Mouse (Mus musculus) liver, postnatal 0 days (tissue): ENCODE measurements around the gene Fhdc1. TPM values are rescaled to one million over a fixed set of nuclear protein-coding genes. Genes with fewer than 3 reads are reported as not detected.

Source experiments
- ATAC-seq: fragments of 200-750 bp; cut with Nextera tagmentation; 2 replicates; pipeline ENCODE4 v1.8.0; 2017; ENCODE audit warnings: mild to moderate bottlenecking, moderate library complexity
- DNase-seq: peaks from one replicate; pipeline ENCODE4 v3.0.0-alpha.2; 2016
- H3K27ac ChIP-seq: fragments of 300-500 bp; sonication (generic); 2 replicates; pipeline ENCODE4 v1.5.1; 2014; ENCODE audit warnings: antibody characterized with exemption, moderate library complexity, mild to moderate bottlenecking, low read depth
- H3K27me3 ChIP-seq: fragments of 300-500 bp; sonication (generic); 2 replicates; pipeline ENCODE4 v1.6.1; 2014; ENCODE audit warnings: low read length, control low read depth, mixed read lengths; ENCODE audit not compliant: insufficient read depth
- H3K36me3 ChIP-seq: fragments of 300-500 bp; sonication (generic); replicated peaks from 2 replicates; pipeline ENCODE4 v1.6.1; 2014; ENCODE audit warnings: mild to moderate bottlenecking, control low read depth, low read length, moderate library complexity, mixed read lengths; ENCODE audit not compliant: insufficient read depth
- H3K4me1 ChIP-seq: fragments of 300-500 bp; sonication (generic); 2 replicates; pipeline ENCODE4 v1.6.1; 2014; ENCODE audit warnings: antibody characterized with exemption, mild to moderate bottlenecking, control low read depth; ENCODE audit not compliant: insufficient read depth
- H3K4me2 ChIP-seq: fragments of 300-500 bp; sonication (generic); 2 replicates; pipeline ENCODE4 v1.6.1; 2014; ENCODE audit warnings: low read depth, mild to moderate bottlenecking, low read length, moderate library complexity, mixed read lengths
- H3K4me3 ChIP-seq: fragments of 300-500 bp; sonication (generic); 2 replicates; pipeline ENCODE4 v1.5.1; 2014; ENCODE audit warnings: low read depth, low read length
- H3K9ac ChIP-seq: fragments of 300-500 bp; sonication (generic); replicated peaks from 2 replicates; pipeline ENCODE4 v1.6.1; 2014; ENCODE audit warnings: mild to moderate bottlenecking, moderate library complexity
- H3K9me3 ChIP-seq: fragments of 300-500 bp; sonication (generic); 2 replicates; pipeline ENCODE4 v1.6.1; 2016; ENCODE audit warnings: mild to moderate bottlenecking, control low read depth, low read length, mixed read lengths
- CTCF ChIP-seq: sonication (generic); IDR thresholded peaks from 2 replicates; pipeline ENCODE4 v1.5.1; 2016; ENCODE audit warnings: antibody characterized with exemption, low read depth
- EP300 ChIP-seq: IDR thresholded peaks from 2 replicates; pipeline ENCODE4 v1.6.1; 2016; ENCODE audit warnings: antibody characterized with exemption, low read depth, mild to moderate bottlenecking
- WGBS: fragments of 180-500 bp; shearing (Covaris S2); extraction: QIAGEN DNeasy Blood & Tissue Kit; methylation state at CpG from one replicate; pipeline ENCODE4 v1.1.7; 2014; ENCODE audit not compliant: insufficient replicate concordance; 5-methylcytosine and 5-hydroxymethylcytosine counted together
- polyA plus RNA-seq: library from polyadenylated mRNA; unstranded; fragments of >200 nt; fragmentation: Nextera tagmentation; extraction: Ambion mirVana; gene quantifications from 2 replicates; pipeline ENCODE4 v1.2.1, GENCODE M21; 2015

The Fhdc1 gene
- polyA plus RNA-seq, 1 experiment from 2014 or later, result 19.1 TPM

DNA sequence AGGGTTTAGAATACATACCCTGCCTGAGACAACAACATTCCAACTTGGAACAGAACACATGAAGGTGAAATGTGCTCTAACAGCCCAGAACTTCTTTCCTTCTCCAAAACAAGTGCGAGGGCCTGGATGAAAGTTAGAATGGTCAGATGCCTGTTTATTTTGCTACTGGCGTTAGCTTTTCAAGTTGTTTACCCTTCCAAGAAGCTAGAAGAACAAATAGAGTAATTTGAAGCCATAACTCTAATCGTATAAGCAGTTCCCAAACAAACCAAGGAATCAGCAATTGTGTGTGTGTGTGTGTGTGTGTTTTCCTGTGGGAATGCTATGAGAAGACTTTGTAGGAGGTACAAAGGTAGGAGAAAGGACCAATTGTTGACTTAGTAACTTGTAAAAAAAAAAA, 4.7 kb upstream of the Fhdc1 start:
- Histone ChIP-seq H3K27ac (no peak overlapping the region), H3K9ac (no peak overlapping the region), H3K9me3 (no peaks in the 10 kb centered on the region), H3K4me1 (peaks cover 9% of the 10 kb centered on the region), H3K4me2 (no peak overlapping the region), H3K4me3 (no peak overlapping the region), H3K36me3 (no peaks in the 10 kb centered on the region), H3K27me3 (peaks cover 10% of the 10 kb centered on the region)
- TF ChIP-seq CTCF, result no peak
- no peak for TF ChIP-seq EP300
- ATAC-seq (no peak), DNase-seq (no peak)
- 69% methylated on average over 3 of the region's 3 CpGs for WGBS

- Histone ChIP-seq H3K4me2 (no peak overlapping the region), H3K36me3 (no peaks in the 10 kb centered on the region), H3K9ac (no peak overlapping the region), H3K27me3 (peaks cover 15% of the 10 kb centered on the region), H3K9me3 (no peaks in the 10 kb centered on the region), H3K4me1 (peaks cover 15% of the 10 kb centered on the region), H3K4me3 (no peak overlapping the region), H3K27ac (no peak overlapping the region)
- no peak for TF ChIP-seq CTCF
- TF ChIP-seq EP300, result no peak
- ATAC-seq, result no peak
- DNase-seq, result no peak
- WGBS, result 68% methylated on average over 4 of the region's 4 CpGs
Measured at GRCm38 (mm10) chr3:84484333-84484732, 4.1 kb upstream of the Fhdc1 start.

DNA sequence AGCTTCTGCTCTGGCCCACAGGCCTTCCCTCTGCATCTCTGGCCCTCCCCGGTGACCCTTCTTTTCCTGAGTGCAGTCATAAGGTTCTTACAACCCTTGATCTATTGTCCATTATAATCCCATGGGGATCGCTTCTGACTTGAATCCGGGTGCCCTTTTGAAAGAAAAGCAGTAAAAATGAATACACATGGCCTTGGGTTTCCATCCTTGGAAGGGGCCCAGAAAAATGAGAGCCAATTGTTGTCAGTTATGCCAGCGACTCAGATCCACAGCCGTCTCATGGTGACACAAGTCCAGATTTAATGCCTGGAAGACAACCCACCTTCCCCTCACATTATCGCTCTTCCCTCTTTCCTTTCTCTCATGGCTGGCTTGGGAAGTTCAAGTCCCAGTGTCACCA, 1.9 kb upstream of the Fhdc1 start:
- H3K36me3 ChIP-seq, result no peaks in the 10 kb centered on the region
- H3K9me3 ChIP-seq, result no peaks in the 10 kb centered on the region
- TF ChIP-seq EP300, result no peak
- TF ChIP-seq CTCF, result no peak
- H3K4me2 ChIP-seq, result no peak overlapping the region
- H3K4me3 ChIP-seq, result no peak overlapping the region
- peaks cover 24% of the 10 kb centered on the region for H3K27me3 ChIP-seq
- no peak overlapping the region for H3K27ac ChIP-seq
- ATAC-seq (no peak), DNase-seq (no peak)
- H3K9ac ChIP-seq, result no peak overlapping the region
- 82% methylated on average over 6 of the region's 6 CpGs for WGBS
- H3K4me1 ChIP-seq, result peaks cover 17% of the 10 kb centered on the region

GRCm38 (mm10) chr3:84481104-84481503, 875 bp upstream of the Fhdc1 start:
- 4% methylated on average over 11 of the region's 11 CpGs for WGBS
- H3K27me3 ChIP-seq, result peaks cover 24% of the 10 kb centered on the region
- H3K4me1 ChIP-seq, result peaks cover 17% of the 10 kb centered on the region
- H3K36me3 ChIP-seq, result no peaks in the 10 kb centered on the region
- peak overlapping the region; percentile 74 for H3K4me3 ChIP-seq
- H3K9ac ChIP-seq, result peak overlapping the region; percentile 83
- H3K9me3 ChIP-seq, result no peaks in the 10 kb centered on the region
- peak overlapping the region; percentile 83 for H3K4me2 ChIP-seq
- peak overlapping the region; percentile 79 for H3K27ac ChIP-seq
- ATAC-seq (no peak), DNase-seq (peak; percentile 68)
- TF ChIP-seq CTCF, result peak; percentile 75
- TF ChIP-seq EP300, result no peak; the same call in 1 of the 2 replicates

DNA sequence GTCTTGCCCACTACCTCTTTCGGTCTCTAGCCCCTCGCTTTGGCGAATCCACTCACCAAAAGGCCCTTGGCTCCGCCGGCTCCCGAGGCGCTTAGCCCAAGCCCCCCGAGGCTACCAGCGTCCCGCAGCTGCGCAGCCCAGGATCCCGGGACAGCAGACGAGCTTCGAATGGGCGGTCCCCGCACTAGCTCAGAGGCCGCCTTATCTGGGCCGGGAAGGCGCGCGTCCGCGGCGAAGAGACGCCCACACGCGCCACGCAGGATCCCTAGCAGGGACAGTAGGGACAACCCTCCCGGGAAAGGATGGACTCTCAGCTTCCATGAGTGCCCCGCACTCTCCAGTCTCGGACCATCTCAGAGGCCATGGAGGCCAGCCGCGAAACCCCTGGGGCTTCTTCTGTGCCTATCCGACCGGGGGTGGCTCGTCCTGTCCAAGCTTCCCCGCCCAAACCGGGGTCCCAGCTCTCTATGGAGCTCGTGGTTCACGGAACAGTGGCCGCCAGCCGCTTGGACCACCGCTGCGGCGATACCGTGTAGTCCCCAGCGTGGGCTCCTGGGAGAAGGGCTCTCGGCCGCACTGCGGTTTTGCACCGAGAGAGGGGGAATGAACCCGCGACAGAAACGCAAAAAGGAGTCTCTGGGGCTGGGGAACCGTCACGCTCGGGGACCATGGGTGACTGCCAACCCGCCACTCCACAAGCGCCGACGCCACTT, 780 bp downstream of the Fhdc1 start:
- ATAC-seq (peak; percentile 83), DNase-seq (peak; percentile 82)
- H3K4me3 ChIP-seq, result peak overlapping the region; percentile 74
- H3K36me3 ChIP-seq, result no peaks in the 10 kb centered on the region
- H3K27me3 ChIP-seq, result peaks cover 24% of the 10 kb centered on the region
- 1% methylated on average over 61 of the region's 61 CpGs for WGBS
- H3K4me2 ChIP-seq, result peak overlapping the region; percentile 83
- peak overlapping the region; percentile 79 for H3K27ac ChIP-seq
- no peaks in the 10 kb centered on the region for H3K9me3 ChIP-seq
- peaks cover 21% of the 10 kb centered on the region for H3K4me1 ChIP-seq
- TF ChIP-seq CTCF (no peak), EP300 (no peak)
- H3K9ac ChIP-seq, result peak overlapping the region; percentile 83

DNA sequence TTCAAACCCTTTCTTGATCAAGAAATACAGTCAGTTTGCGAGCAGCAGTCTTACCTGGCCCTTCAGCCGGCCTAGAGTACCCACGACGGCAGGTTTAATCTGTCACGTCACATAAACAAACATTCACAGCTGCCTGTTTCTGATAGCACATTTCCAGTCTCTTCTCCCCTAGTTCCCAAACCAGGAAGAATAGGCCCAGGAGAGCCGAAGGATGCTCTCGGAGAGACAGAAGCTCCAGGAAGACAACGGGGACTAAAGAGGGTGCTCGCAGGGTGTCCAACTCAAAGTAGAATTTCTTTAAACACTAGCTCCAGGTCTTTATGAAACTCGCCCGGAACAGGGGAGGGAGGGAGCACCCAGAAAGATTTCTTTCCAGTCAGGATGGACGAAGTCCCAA, 1.3 kb downstream of the Fhdc1 start:
- Histone ChIP-seq H3K9ac (peak overlapping the region; percentile 83), H3K4me1 (peaks cover 21% of the 10 kb centered on the region), H3K9me3 (no peaks in the 10 kb centered on the region), H3K4me2 (peak overlapping the region; percentile 83), H3K27me3 (peaks cover 24% of the 10 kb centered on the region), H3K4me3 (peak overlapping the region; percentile 74), H3K36me3 (peaks cover 4% of the 10 kb centered on the region; the same call in 1 of the 2 replicates), H3K27ac (peak overlapping the region; percentile 79)
- DNase-seq (no peak), ATAC-seq (peak; percentile 70)
- TF ChIP-seq EP300 (peak; percentile 87), CTCF (no peak)
- 7% methylated on average over 12 of the region's 12 CpGs for WGBS
